Mouse (Mus musculus) G1E (cell line): ENCODE data around the gene Habp2.

Experiments used
- GATA1 ChIP-seq: IDR thresholded peaks from 2 replicates; pipeline ENCODE4 v1.6.1; 2012; ENCODE audit warnings: borderline replicate concordance, low read length, inconsistent platforms, mixed read lengths
- TAL1 ChIP-seq: conservative IDR thresholded peaks from 2 replicates; pipeline ENCODE4 v1.6.1; 2012; ENCODE audit warnings: low read depth, low read length, inconsistent platforms, mixed read lengths

GRCm38 (mm10) chr19:56256741-56257140 is 30.2 kb upstream of the Habp2 start:
- no peak for TF ChIP-seq TAL1
- no peak for TF ChIP-seq GATA1
